Mouse (Mus musculus) thymus, adult 2 months (tissue): Measurements from ENCODE around the gene Alg3. TPM values are rescaled to one million over a fixed set of nuclear protein-coding genes. Genes with fewer than 3 reads are reported as not detected.

Experiments used
- DNase-seq: peaks from one replicate; pipeline ENCODE4 v3.0.0; 2021
- H3K27ac ChIP-seq: fragments of 200-500 bp; 2 replicates; pipeline ENCODE4 v1.5.1; 2012; ENCODE audit warnings: low read length, control low read depth; ENCODE audit not compliant: control insufficient read depth, insufficient read depth
- H3K27me3 ChIP-seq: fragments of 200-500 bp; 2 replicates; pipeline ENCODE4 v1.6.1; 2012; ENCODE audit warnings: mild to moderate bottlenecking, low read length, moderate library complexity, mixed read lengths; ENCODE audit not compliant: control insufficient read depth, insufficient read depth
- H3K36me3 ChIP-seq: fragments of 200-500 bp; 2 replicates; pipeline ENCODE4 v1.6.1; 2012; ENCODE audit warnings: mild to moderate bottlenecking, low read length, moderate library complexity; ENCODE audit not compliant: control insufficient read depth, insufficient read depth
- H3K4me1 ChIP-seq: fragments of 200-500 bp; replicated peaks from 2 replicates; pipeline ENCODE4 v1.6.1; 2012; ENCODE audit warnings: low read length; ENCODE audit not compliant: control insufficient read depth, insufficient read depth
- H3K4me3 ChIP-seq: fragments of 200-500 bp; 2 replicates; pipeline ENCODE4 v1.5.1; 2012; ENCODE audit warnings: mild to moderate bottlenecking, low read length, control low read depth, moderate library complexity; ENCODE audit not compliant: control insufficient read depth, insufficient read depth
- CTCF ChIP-seq: fragments of 200-500 bp; IDR thresholded peaks from 2 replicates; pipeline ENCODE4 v1.5.1; 2012; ENCODE audit warnings: mild to moderate bottlenecking, control low read depth, low read length, moderate library complexity, borderline replicate concordance; ENCODE audit not compliant: control insufficient read depth, poor library complexity, insufficient read depth; ENCODE audit errors: extremely low read depth
- POLR2A ChIP-seq: fragments of 200-500 bp; IDR thresholded peaks from 2 replicates; pipeline ENCODE4 v1.6.1; 2012; ENCODE audit warnings: mild to moderate bottlenecking, low read length, control low read depth, moderate library complexity; ENCODE audit not compliant: control insufficient read depth, poor library complexity, insufficient read depth; ENCODE audit errors: extremely low read depth
- WGBS: fragments of 180-500 bp; shearing (Covaris S2); methylation state at CpG from one replicate; pipeline ENCODE4 v1.1.7; 2018; 5-methylcytosine and 5-hydroxymethylcytosine counted together
- polyA plus RNA-seq: library from polyadenylated mRNA; depleted of rRNA; stranded (reverse); fragments of >200 nt; gene quantifications from 2 replicates; pipeline ENCODE4 v1.2.3, GENCODE M21; 2012

The Alg3 gene
- polyA plus RNA-seq, 1 experiment: 35.4 TPM

- Histone ChIP-seq H3K36me3 (no peaks in the 10 kb centered on the region), H3K4me1 (no peaks in the 10 kb centered on the region), H3K27me3 (no peaks in the 10 kb centered on the region; the same call in 1 of the 2 replicates), H3K27ac (no peak overlapping the region), H3K4me3 (no peak overlapping the region)
- peak; percentile 66 for DNase-seq
- TF ChIP-seq POLR2A (no peak), CTCF (peak; percentile 69; the same call in 1 of the 2 replicates)
- 2% methylated on average over 8 of the region's 8 CpGs for whole genome bisulfite sequencing
These were observed 30.6 kb upstream of the Alg3 start for GRCm38 (mm10) chr16:20642161-20642560.

GRCm38 (mm10) chr16:20638367-20638766, 26.8 kb upstream of the Alg3 start:
- H3K4me3 ChIP-seq: no peak overlapping the region
- TF ChIP-seq POLR2A (no peak), CTCF (no peak)
- no peak overlapping the region for H3K27ac ChIP-seq
- H3K4me1 ChIP-seq: no peaks in the 10 kb centered on the region
- no peak for DNase-seq
- WGBS: 86% methylated on average over 8 of the region's 8 CpGs
- H3K27me3 ChIP-seq: no peaks in the 10 kb centered on the region; the same call in 1 of the 2 replicates
- no peaks in the 10 kb centered on the region for H3K36me3 ChIP-seq

- no peak overlapping the region for H3K4me3 ChIP-seq
- DNase-seq: no peak
- no peaks in the 10 kb centered on the region for H3K4me1 ChIP-seq
- 83% methylated on average over 8 of the region's 8 CpGs for WGBS
- H3K36me3 ChIP-seq: no peaks in the 10 kb centered on the region
- no peak overlapping the region for H3K27ac ChIP-seq
- TF ChIP-seq POLR2A (no peak), CTCF (no peak)
- no peaks in the 10 kb centered on the region for H3K27me3 ChIP-seq
These were observed 25.9 kb upstream of the Alg3 start for GRCm38 (mm10) chr16:20637410-20637809.

- DNase-seq: no peak
- H3K27ac ChIP-seq: no peak within 1 kb of the TSS
- H3K4me1 ChIP-seq: peaks cover 6% of the 10 kb centered on the region
- no peak for TF ChIP-seq POLR2A
- no peak for TF ChIP-seq CTCF
- peak within 1 kb of the TSS; percentile 20; the same call in 1 of the 2 replicates for H3K4me3 ChIP-seq
- no peaks in the 10 kb centered on the region for H3K36me3 ChIP-seq
- 12% methylated on average over 54 of the region's 54 CpGs for WGBS
- peaks cover 11% of the 10 kb centered on the region; the same call in 1 of the 2 replicates for H3K27me3 ChIP-seq
These were observed 18.4 kb upstream of the Alg3 start, which contains the start of gene Ece2 for GRCm38 (mm10) chr16:20629731-20630634. TSS of gene Ece2 (plus strand) at chr16:20629828.

GRCm38 (mm10) chr16:20628871-20629391, 17.4 kb upstream of the Alg3 start:
- TF ChIP-seq CTCF (no peak), POLR2A (no peak)
- Histone ChIP-seq H3K36me3 (no peaks in the 10 kb centered on the region), H3K27me3 (peaks cover 11% of the 10 kb centered on the region; the same call in 1 of the 2 replicates), H3K27ac (no peak overlapping the region), H3K4me1 (peaks cover 6% of the 10 kb centered on the region), H3K4me3 (no peak overlapping the region)
- no peak for DNase-seq
- WGBS: 80% methylated on average over 11 of the region's 11 CpGs

- H3K4me3 ChIP-seq: no peak overlapping the region
- DNase-seq: no peak
- 75% methylated on average over 2 of the region's 2 CpGs for WGBS
- H3K27me3 ChIP-seq: peaks cover 11% of the 10 kb centered on the region; the same call in 1 of the 2 replicates
- H3K36me3 ChIP-seq: no peaks in the 10 kb centered on the region
- no peak for TF ChIP-seq POLR2A
- no peak for TF ChIP-seq CTCF
- H3K27ac ChIP-seq: no peak overlapping the region
- H3K4me1 ChIP-seq: peaks cover 24% of the 10 kb centered on the region
These were observed 11.7 kb upstream of the Alg3 start for GRCm38 (mm10) chr16:20623211-20623610.
